Mouse (Mus musculus) thymus, postnatal 14 days (tissue): ENCODE data around the gene Dmgdh.

Experiments
- DNase-seq: peaks from one replicate; pipeline ENCODE4 v3.0.0; 2021

Dmgdh gene

GRCm38 (mm10) chr13:93711226-93711625 lies 37.0 kb downstream of the Dmgdh start:
- no peak for DNase-seq

- no peak for DNase-seq
Observed at GRCm38 (mm10) chr13:93712362-93712761, 38.1 kb downstream of the Dmgdh start.

GRCm38 (mm10) chr13:93713826-93714225 lies 39.6 kb downstream of the Dmgdh start:
- DNase-seq: no peak

- no peak for DNase-seq
Observed at GRCm38 (mm10) chr13:93717113-93717512, 42.9 kb downstream of the Dmgdh start.

GRCm38 (mm10) chr13:93718948-93719347 lies 44.7 kb downstream of the Dmgdh start:
- DNase-seq: peak; percentile 56

- DNase-seq: no peak
Observed at GRCm38 (mm10) chr13:93721916-93722315, 47.7 kb downstream of the Dmgdh start.

- DNase-seq: no peak
Observed at GRCm38 (mm10) chr13:93723455-93723854, 49.2 kb downstream of the Dmgdh start.

GRCm38 (mm10) chr13:93724206-93724605 lies 50.0 kb downstream of the Dmgdh start:
- peak; percentile 10 for DNase-seq

GRCm38 (mm10) chr13:93735131-93735636 lies 61.0 kb downstream of the Dmgdh start:
- no peak for DNase-seq

GRCm38 (mm10) chr13:93744118-93744517 lies 69.9 kb downstream of the Dmgdh start:
- no peak for DNase-seq

- DNase-seq: no peak
Observed at GRCm38 (mm10) chr13:93752597-93753400, 78.6 kb downstream of the Dmgdh start.

- no peak for DNase-seq
Observed at GRCm38 (mm10) chr13:93755084-93755483, 80.9 kb downstream of the Dmgdh start.

- DNase-seq: no peak
Observed at GRCm38 (mm10) chr13:93756674-93757073, 82.4 kb downstream of the Dmgdh start.

- DNase-seq: no peak
Observed at GRCm38 (mm10) chr13:93757514-93757913, 83.3 kb downstream of the Dmgdh start.

GRCm38 (mm10) chr13:93758149-93758898 lies 84.1 kb downstream of the Dmgdh start:
- DNase-seq: no peak

GRCm38 (mm10) chr13:93761831-93762230 lies 87.6 kb downstream of the Dmgdh start:
- DNase-seq: no peak

- no peak for DNase-seq
Observed at GRCm38 (mm10) chr13:93762879-93763278, 88.6 kb downstream of the Dmgdh start.

GRCm38 (mm10) chr13:93764321-93764973 lies 90.2 kb downstream of the Dmgdh start:
- no peak for DNase-seq

GRCm38 (mm10) chr13:93771031-93771587 lies 96.9 kb downstream of the Dmgdh start:
- DNase-seq: no peak

GRCm38 (mm10) chr13:93771588-93772278 lies 97.5 kb downstream of the Dmgdh start, which contains the start of gene Arsb:
Gene Arsb, plus strand, starts transcription at chr13:93771630.
- DNase-seq: peak; percentile 73

GRCm38 (mm10) chr13:93772279-93772636 lies 98.0 kb downstream of the Dmgdh start:
- DNase-seq: no peak

- no peak for DNase-seq
Observed at GRCm38 (mm10) chr13:93772861-93773260, 98.6 kb downstream of the Dmgdh start.
